ENCODE assay signal across 9 mouse cellular contexts in the genomic region with DNA sequence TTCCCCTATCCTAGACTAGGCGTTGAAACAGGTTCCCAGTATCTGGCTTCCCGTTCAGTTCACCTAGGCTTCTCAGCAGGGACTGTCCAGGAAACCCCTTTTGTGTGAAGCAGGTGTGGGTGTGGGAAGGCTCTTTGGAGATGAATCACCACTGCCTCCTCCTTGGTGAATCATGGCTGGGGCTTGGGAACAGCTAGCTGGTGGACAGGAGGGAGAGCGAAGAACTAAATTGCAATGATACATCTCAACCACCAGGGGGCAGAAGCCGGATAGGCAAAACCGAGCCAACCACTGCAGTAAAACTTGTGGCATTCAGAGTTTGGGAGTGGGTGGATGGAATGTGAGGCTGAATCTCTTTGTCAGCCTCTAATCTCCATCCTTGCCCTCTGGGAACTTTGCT. TPM values are rescaled to one million over a fixed set of nuclear protein-coding genes. Genes with fewer than 3 reads are reported as not detected.
DNase-seq lines count a peak whose midpoint lies in the region; ATAC-seq and TF ChIP-seq lines count a peak whose summit lies in the region.
"Had no signal": no experiment of that assay in that cellular context is flagged by ENCODE, and none has a peak within 500 bp of the region (broad histone marks: within the 10 kb centered on the region; RNA-seq: fewer than 3 reads in every experiment).

No protein-coding gene starts in this region.

- TF ChIP-seq CTCF in G1E (IDR thresholded peaks at IDR 0.05; ENCODE audit: low read depth, low read length) = peak; percentile 83

- no peaks in the 10 kb centered on the region for H3K4me1 ChIP-seq in G1E (ENCODE audit: insufficient read depth, low read depth, low read length)
- H3K4me1 ChIP-seq in forebrain, embryonic 13.5 days = no peaks in the 10 kb centered on the region

- H3K27ac ChIP-seq in forebrain, embryonic 13.5 days = no peak overlapping the region

- no peak overlapping the region for H3K4me3 ChIP-seq in G1E (ENCODE audit: low read depth, low read length)
- no peak overlapping the region for H3K4me3 ChIP-seq in forebrain, embryonic 13.5 days

- H3K4me2 ChIP-seq in forebrain, embryonic 13.5 days = no peak overlapping the region

- H3K9me3 ChIP-seq in G1E (replicated peaks) = no peaks in the 10 kb centered on the region
- no peaks in the 10 kb centered on the region for H3K9me3 ChIP-seq in forebrain, embryonic 13.5 days (replicated peaks)

- no peak for ATAC-seq in G1E (ENCODE audit: extremely low read depth, insufficient number of reproducible peaks, low FRiP score, poor library complexity, severe bottlenecking)
- peak; percentile 36 for ATAC-seq in forebrain, embryonic 13.5 days
- ATAC-seq in megakaryocyte, adult 5-6 weeks (ENCODE audit: poor library complexity, severe bottlenecking) = peak; percentile 36

- peak; percentile 49 for DNase-seq in G1E (ENCODE audit: low spot score)
- DNase-seq in brain, adult 2 months (ENCODE audit: low read depth, low spot score) = peak; percentile 91
- DNase-seq in hindlimb bud, embryonic 11.5 days (ENCODE audit: extremely low spot score, low read depth, low spot score) = peak; percentile 42
- peak; percentile 72 for DNase-seq in left cerebral cortex, adult 11 months (ENCODE audit: low spot score)
- DNase-seq in right cerebral cortex, postnatal 10 days (ENCODE audit: low spot score in 2 of 2) = peak; percentile 65 to 72
- DNase-seq in urinary bladder, postnatal 4 days (ENCODE audit: low spot score in 2 of 2) = peak; percentile 71 to 72

- WGBS in forebrain, embryonic 13.5 days = 38% methylated on average over 5 of the region's 5 CpGs

- H3K9ac ChIP-seq in forebrain, embryonic 13.5 days = no peak overlapping the region

- peaks cover 12% of the 10 kb centered on the region for H3K27me3 ChIP-seq in G1E (ENCODE audit: insufficient read depth, low read length)
- H3K27me3 ChIP-seq in forebrain, embryonic 13.5 days = no peaks in the 10 kb centered on the region

- no peaks in the 10 kb centered on the region for H3K36me3 ChIP-seq in G1E (replicated peaks)
- H3K36me3 ChIP-seq in forebrain, embryonic 13.5 days (ENCODE audit: poor library complexity, severe bottlenecking) = no peaks in the 10 kb centered on the region

RNA-seq across cellular contexts. Expression of gene S100a2, which starts 4.5 kb away (rescaled TPM):
- total RNA-seq in G1E (2014; fragmentation: Nextera tagmentation) (not detected in 2 replicates), G1E (2017) (not detected in 2 replicates)
- polyA plus RNA-seq in G1E (2012) = not detected in 2 replicates
- not detected in 2 replicates for polyA plus RNA-seq in forebrain, embryonic 13.5 days (2015; fragmentation: Nextera tagmentation; extraction: Ambion mirVana)
- total RNA-seq in megakaryocyte, adult 5-6 weeks (2015) = not detected in 2 replicates
- not detected in 2 replicates for total RNA-seq in megakaryocyte, adult 5-6 weeks (2017)
- total RNA-seq: hematopoietic stem cell, adult 5-6 weeks had no signal

RNA-seq across cellular contexts. Expression of gene Gm42674, which starts 16.1 kb away (rescaled TPM):
- not detected in 2 replicates for total RNA-seq in G1E (2014; fragmentation: Nextera tagmentation)
- total RNA-seq in G1E (2017) = not detected in 2 replicates
- polyA plus RNA-seq in G1E (2012) = not detected in 2 replicates
- not detected in 2 replicates for polyA plus RNA-seq in forebrain, embryonic 13.5 days (2015; fragmentation: Nextera tagmentation; extraction: Ambion mirVana)
- not detected in 2 replicates for total RNA-seq in megakaryocyte, adult 5-6 weeks (2015)
- 2.9 and 5.7 TPM in 2 replicates for total RNA-seq in megakaryocyte, adult 5-6 weeks (2017)
- total RNA-seq: hematopoietic stem cell, adult 5-6 weeks had no signal

RNA-seq across cellular contexts. Expression of gene S100a4, which starts 18.0 kb away (rescaled TPM):
- total RNA-seq in G1E (2014; fragmentation: Nextera tagmentation) (not detected in 2 replicates), G1E (2017) (0.64 TPM in 1 of 2 replicates, not detected in the other)
- polyA plus RNA-seq in G1E (2012) = not detected in 2 replicates
- 0.40 and 1.6 TPM in 2 replicates for polyA plus RNA-seq in forebrain, embryonic 13.5 days (2015; fragmentation: Nextera tagmentation; extraction: Ambion mirVana)
- 2,878 and 2,936 TPM in 2 replicates for total RNA-seq in megakaryocyte, adult 5-6 weeks (2015)
- total RNA-seq in megakaryocyte, adult 5-6 weeks (2017) = 3,102 and 3,469 TPM in 2 replicates

RNA-seq across cellular contexts. Expression of gene S100a5, which starts 22.7 kb away (rescaled TPM):
- total RNA-seq in G1E (2014; fragmentation: Nextera tagmentation) (not detected in 2 replicates), G1E (2017) (not detected in 2 replicates)
- not detected in 2 replicates for polyA plus RNA-seq in G1E (2012)
- not detected in 2 replicates for polyA plus RNA-seq in forebrain, embryonic 13.5 days (2015; fragmentation: Nextera tagmentation; extraction: Ambion mirVana)
- not detected in 2 replicates for total RNA-seq in megakaryocyte, adult 5-6 weeks (2015)
- 3.4 TPM in 1 of 2 replicates, not detected in the other for total RNA-seq in megakaryocyte, adult 5-6 weeks (2017)
- total RNA-seq: hematopoietic stem cell, adult 5-6 weeks had no signal

RNA-seq across cellular contexts. Expression of gene S100a3, which starts 25.2 kb away (rescaled TPM):
- total RNA-seq in G1E (2014; fragmentation: Nextera tagmentation) (not detected in 2 replicates), G1E (2017) (0.12 and 0.22 TPM in 2 replicates)
- polyA plus RNA-seq in G1E (2012) = not detected in 2 replicates
- polyA plus RNA-seq in forebrain, embryonic 13.5 days (2015; fragmentation: Nextera tagmentation; extraction: Ambion mirVana) = not detected in 2 replicates
- 0.66 TPM in 1 of 2 replicates, not detected in the other for total RNA-seq in megakaryocyte, adult 5-6 weeks (2015)
- not detected in 2 replicates for total RNA-seq in megakaryocyte, adult 5-6 weeks (2017)
- total RNA-seq: hematopoietic stem cell, adult 5-6 weeks had no signal

Comparison
In these comparisons a context has a peak if more than half of its experiments do, and no peak if none do; other contexts are left out.
1. RNA of gene S100a4, which starts 18.0 kb away (total RNA-seq): 2,878 to 3,469 TPM in megakaryocyte, adult 5-6 weeks; 0.64 TPM in G1E; every median in the first group is over 1,000 times any median in the second.
2. Peak in every context shown above with its lines, with median percentiles within 50 percentile points of each other: DNase-seq.